Mouse (Mus musculus): Measurements from ENCODE around the gene Aloxe3. TPM values are rescaled to one million over a fixed set of nuclear protein-coding genes. Genes with fewer than 3 reads are reported as not detected.

The Aloxe3 gene
- total and polyA plus RNA-seq, 3 experiments = 0.13 to 0.23 TPM; not detected in 1

DNA sequence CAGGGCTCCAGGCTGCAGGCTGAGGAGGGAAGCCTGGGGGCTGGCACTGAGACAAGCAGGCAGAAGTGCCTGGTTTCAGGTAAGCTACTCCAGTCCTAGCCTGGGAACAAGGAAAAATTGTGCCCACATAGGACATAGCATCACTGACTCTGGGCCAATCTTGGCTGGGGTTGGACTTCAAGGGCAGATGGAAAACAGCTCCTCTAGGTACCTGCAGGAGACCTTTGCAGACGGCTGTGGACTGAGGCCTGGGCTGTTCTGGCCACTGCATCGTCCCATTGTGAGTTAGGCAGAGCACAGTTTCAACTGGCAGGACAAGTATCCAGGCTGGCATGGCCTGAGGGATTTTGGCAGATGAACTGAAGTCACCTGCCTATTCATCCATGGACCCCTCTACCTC lies 19.9 kb upstream of the Aloxe3 start:
- Histone ChIP-seq H3K79me2 (replicated peaks; ENCODE audit: control insufficient read depth, extremely low read depth, insufficient read depth, poor library complexity, severe bottlenecking) (peaks cover 9% of the 10 kb centered on the region), H3K9me3 (replicated peaks; ENCODE audit: low read length) (no peaks in the 10 kb centered on the region), H3K27me3 (replicated peaks) (no peaks in the 10 kb centered on the region), H3K4me1 (ENCODE audit: control insufficient read depth in 1 of 2, insufficient read depth in 2 of 2) (peaks cover 10 to 23% of the 10 kb centered on the region in 2 experiments), H3K4me2 (ENCODE audit: insufficient read depth, low read depth, poor library complexity, severe bottlenecking) (no peak overlapping the region), H3K4me3 (replicated peaks in 1 of 3; ENCODE audit: low read depth in 2 of 3, low read length in 2 of 3, poor library complexity in 1 of 3) (no peak overlapping the region), H3K9ac (ENCODE audit: insufficient read depth, low read depth) (no peak overlapping the region), H3K27ac (ENCODE audit: insufficient read depth, low read depth) (no peak overlapping the region), H3K36me3 (replicated peaks in 1 of 2; ENCODE audit: control insufficient read depth in 1 of 2, insufficient read depth in 1 of 2, low read length in 1 of 2) (peaks cover 86 to 92% of the 10 kb centered on the region in 2 experiments)
- DNase-seq (ENCODE audit: extremely low read depth) = no peak
- in situ Hi-C loops (cut with MboI; ENCODE audit: low pct_ligation_motif_present, low pct_unique_long_range_greater_than_20kb, low sequenced_read_pairs) (no loop called here), dilution Hi-C loops (cut with MboI; ENCODE audit: extremely low pct_ligation_motif_present, extremely low pct_unique_long_range_greater_than_20kb, low sequenced_read_pairs) (no loop called here)
- TF ChIP-seq JUND (conservative IDR thresholded peaks at IDR 0.05; ENCODE audit: low read depth, low read length) (no peak), MAX (IDR thresholded peaks at IDR 0.05; ENCODE audit: low read length) (no peak), MAFK (IDR thresholded peaks at IDR 0.05; ENCODE audit: insufficient replicate concordance, low read length) (no peak), BHLHE40 (IDR thresholded peaks at IDR 0.05; ENCODE audit: low read depth, low read length) (no peak), USF1 (IDR thresholded peaks at IDR 0.05; ENCODE audit: low read depth, low read length) (no peak), ELF1 (IDR thresholded peaks at IDR 0.05; ENCODE audit: low read depth, low read length) (no peak), MYC (IDR thresholded peaks at IDR 0.05; ENCODE audit: low read depth, low read length) (no peak), NELFE (IDR thresholded peaks at IDR 0.05; ENCODE audit: low read depth, low read length) (no peak)

DNA sequence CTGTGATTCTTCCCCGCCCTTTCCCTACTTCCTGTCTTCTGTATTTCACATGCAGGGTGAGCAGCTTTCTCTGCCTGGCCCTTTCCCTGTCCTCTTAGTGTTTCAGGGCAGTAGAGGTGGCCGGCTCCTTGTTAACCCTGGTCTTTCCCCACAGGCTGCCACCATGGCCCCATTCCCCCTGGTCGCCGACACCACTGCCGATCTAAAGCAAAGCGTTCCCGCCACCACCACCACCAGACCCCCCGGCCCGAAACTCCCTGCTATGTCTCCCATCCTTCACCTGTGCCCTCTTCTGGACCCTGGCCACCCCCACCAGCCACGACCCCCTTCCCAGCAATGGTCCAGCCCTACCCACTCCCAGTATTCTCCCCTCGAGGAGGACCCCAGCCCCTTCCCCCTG lies 19.4 kb upstream of the Aloxe3 start:
- Histone ChIP-seq H3K27me3 (replicated peaks) (peaks cover 5% of the 10 kb centered on the region), H3K79me2 (replicated peaks; ENCODE audit: control insufficient read depth, extremely low read depth, insufficient read depth, poor library complexity, severe bottlenecking) (peaks cover 4% of the 10 kb centered on the region), H3K9me3 (replicated peaks; ENCODE audit: low read length) (no peaks in the 10 kb centered on the region), H3K36me3 (replicated peaks in 1 of 2; ENCODE audit: control insufficient read depth in 1 of 2, insufficient read depth in 1 of 2, low read length in 1 of 2) (peaks cover 81 to 87% of the 10 kb centered on the region in 2 experiments), H3K4me3 (replicated peaks in 1 of 3; ENCODE audit: low read depth in 2 of 3, low read length in 2 of 3, poor library complexity in 1 of 3) (no peak overlapping the region), H3K27ac (ENCODE audit: insufficient read depth, low read depth) (no peak overlapping the region), H3K4me2 (ENCODE audit: insufficient read depth, low read depth, poor library complexity, severe bottlenecking) (no peak overlapping the region), H3K4me1 (ENCODE audit: control insufficient read depth in 1 of 2, insufficient read depth in 2 of 2) (peaks cover 5 to 22% of the 10 kb centered on the region in 2 experiments), H3K9ac (ENCODE audit: insufficient read depth, low read depth) (no peak overlapping the region)
- dilution Hi-C loops (cut with MboI; ENCODE audit: extremely low pct_ligation_motif_present, extremely low pct_unique_long_range_greater_than_20kb, low sequenced_read_pairs) = no loop called here
- in situ Hi-C loops (cut with MboI; ENCODE audit: low pct_ligation_motif_present, low pct_unique_long_range_greater_than_20kb, low sequenced_read_pairs) = no loop called here
- no peak for DNase-seq (ENCODE audit: extremely low read depth)
- TF ChIP-seq EP300 (IDR thresholded peaks at IDR 0.05; ENCODE audit: low read length) (no peak), CTCF (conservative IDR thresholded peaks at IDR 0.05 in 1 of 2, IDR thresholded peaks at IDR 0.05 in 1 of 2; ENCODE audit: low read depth in 2 of 2, low read length in 2 of 2) (no peak), IRF4 (IDR thresholded peaks at IDR 0.05; ENCODE audit: low read depth, low read length) (no peak), HCFC1 (IDR thresholded peaks at IDR 0.05; ENCODE audit: low read depth, low read length) (no peak), BHLHE40 (IDR thresholded peaks at IDR 0.05; ENCODE audit: low read depth, low read length) (no peak), E2F4 (IDR thresholded peaks at IDR 0.05; ENCODE audit: insufficient replicate concordance, low read depth, low read length) (no peak), SMC3 (IDR thresholded peaks at IDR 0.05; ENCODE audit: low read depth, low read length) (no peak), MAZ (IDR thresholded peaks at IDR 0.05; ENCODE audit: low read depth, low read length) (no peak), POLR2AphosphoS2 (IDR thresholded peaks at IDR 0.05; ENCODE audit: low read depth, low read length) (no peak), NELFE (IDR thresholded peaks at IDR 0.05; ENCODE audit: low read depth, low read length) (no peak), TBP (conservative IDR thresholded peaks at IDR 0.05; ENCODE audit: low read depth, low read length) (no peak), ETS1 (conservative IDR thresholded peaks at IDR 0.05; ENCODE audit: low read depth, low read length) (no peak)

Data from CH12.LX (cell line).